Mouse (Mus musculus) embryonic facial prominence, embryonic 12.5 days (tissue): ENCODE measurements around the gene Zfp771. TPM values are rescaled to one million over a fixed set of nuclear protein-coding genes. Genes with fewer than 3 reads are reported as not detected.

Experiments used
- ATAC-seq: fragments of 200-750 bp; cut with Nextera tagmentation; 2 replicates; pipeline ENCODE4 v1.8.0; 2017; ENCODE audit not compliant: insufficient number of reproducible peaks, insufficient read depth, low FRiP score, low TSS enrichment
- H3K27ac ChIP-seq: fragments of 300-500 bp; sonication (generic); 2 replicates; pipeline ENCODE4 v1.5.1; 2016; ENCODE audit warnings: mild to moderate bottlenecking
- H3K27me3 ChIP-seq: fragments of 300-500 bp; sonication (generic); 2 replicates; pipeline ENCODE4 v1.6.1; 2016; ENCODE audit warnings: mild to moderate bottlenecking, moderate library complexity
- H3K36me3 ChIP-seq: fragments of 300-500 bp; sonication (generic); 2 replicates; pipeline ENCODE4 v1.6.1; 2016; ENCODE audit warnings: mild to moderate bottlenecking
- H3K4me1 ChIP-seq: fragments of 300-500 bp; sonication (generic); 2 replicates; pipeline ENCODE4 v1.6.1; 2016
- H3K4me2 ChIP-seq: fragments of 300-500 bp; sonication (generic); replicated peaks from 2 replicates; pipeline ENCODE4 v1.6.1; 2016; ENCODE audit warnings: mild to moderate bottlenecking, moderate library complexity
- H3K4me3 ChIP-seq: fragments of 300-500 bp; sonication (generic); 2 replicates; pipeline ENCODE4 v1.5.1; 2016; ENCODE audit warnings: mild to moderate bottlenecking
- H3K9ac ChIP-seq: fragments of 300-500 bp; sonication (generic); 2 replicates; pipeline ENCODE4 v1.6.1; 2016; ENCODE audit warnings: mild to moderate bottlenecking, moderate library complexity
- H3K9me3 ChIP-seq: fragments of 300-500 bp; sonication (generic); 2 replicates; pipeline ENCODE4 v1.6.1; 2016; ENCODE audit warnings: mild to moderate bottlenecking, moderate library complexity
- WGBS: fragments of 180-500 bp; shearing (Covaris S2); methylation state at CpG from one replicate; pipeline ENCODE4 v1.1.7; 2016; 5-methylcytosine and 5-hydroxymethylcytosine counted together
- polyA plus RNA-seq: library from polyadenylated mRNA; unstranded; fragments of >200 nt; fragmentation: Nextera tagmentation; extraction: Ambion mirVana; gene quantifications from 2 replicates; pipeline ENCODE4 v1.2.1, GENCODE M21; 2016

Zfp771 gene
- polyA plus RNA-seq, 1 experiment from 2014 or later = 82.9 TPM

GRCm38 (mm10) chr7:127220440-127220839 is 23.6 kb upstream of the Zfp771 start:
- no peak for ATAC-seq
- Histone ChIP-seq H3K4me2 (no peak overlapping the region), H3K27me3 (no peaks in the 10 kb centered on the region), H3K4me3 (no peak overlapping the region), H3K36me3 (0 out of 2 replicates have a peak, but pooled peaks cover 2% of the 10 kb centered on the region), H3K4me1 (no peaks in the 10 kb centered on the region), H3K9me3 (0 out of 2 replicates have a peak, but pooled peaks cover 4% of the 10 kb centered on the region), H3K9ac (no peak overlapping the region), H3K27ac (no peak overlapping the region)
- 76% methylated on average over 6 of the region's 6 CpGs for WGBS

GRCm38 (mm10) chr7:127223106-127223505 is 21.0 kb upstream of the Zfp771 start:
- H3K36me3 ChIP-seq = 0 out of 2 replicates have a peak, but pooled peaks cover 6% of the 10 kb centered on the region

GRCm38 (mm10) chr7:127223515-127224478 is 20.3 kb upstream of the Zfp771 start:
- no peak for ATAC-seq
- WGBS = 83% methylated on average over 6 of the region's 6 CpGs
- Histone ChIP-seq H3K27me3 (no peaks in the 10 kb centered on the region), H3K9me3 (0 out of 2 replicates have a peak, but pooled peaks cover 4% of the 10 kb centered on the region), H3K9ac (no peak overlapping the region), H3K4me1 (no peaks in the 10 kb centered on the region), H3K4me2 (no peak overlapping the region), H3K27ac (no peak overlapping the region), H3K4me3 (no peak overlapping the region), H3K36me3 (0 out of 2 replicates have a peak, but pooled peaks cover 6% of the 10 kb centered on the region)

More at GRCm38 (mm10) chr7:127223106-127223505, 21.0 kb upstream of the Zfp771 start:
- ATAC-seq = no peak
- WGBS = 99% methylated on average over 3 of the region's 3 CpGs
- no peak overlapping the region for H3K9ac ChIP-seq
- no peak overlapping the region for H3K4me3 ChIP-seq
- H3K4me2 ChIP-seq = no peak overlapping the region
- no peaks in the 10 kb centered on the region for H3K27me3 ChIP-seq
- no peaks in the 10 kb centered on the region for H3K4me1 ChIP-seq
- H3K9me3 ChIP-seq = 0 out of 2 replicates have a peak, but pooled peaks cover 4% of the 10 kb centered on the region
- H3K27ac ChIP-seq = no peak overlapping the region

GRCm38 (mm10) chr7:127224616-127225015 is 19.5 kb upstream of the Zfp771 start:
- ATAC-seq = no peak
- Histone ChIP-seq H3K4me1 (no peaks in the 10 kb centered on the region), H3K4me3 (no peak overlapping the region), H3K27ac (no peak overlapping the region), H3K27me3 (no peaks in the 10 kb centered on the region), H3K36me3 (0 out of 2 replicates have a peak, but pooled peaks cover 14% of the 10 kb centered on the region), H3K9ac (no peak overlapping the region), H3K4me2 (no peak overlapping the region), H3K9me3 (0 out of 2 replicates have a peak, but pooled peaks cover 4% of the 10 kb centered on the region)
- 88% methylated on average over 6 of the region's 6 CpGs for WGBS

GRCm38 (mm10) chr7:127225147-127225995 is 18.7 kb upstream of the Zfp771 start:
- 88% methylated on average over 11 of the region's 11 CpGs for WGBS
- Histone ChIP-seq H3K4me2 (no peak overlapping the region), H3K4me1 (peaks cover 5% of the 10 kb centered on the region), H3K27ac (no peak overlapping the region), H3K36me3 (0 out of 2 replicates have a peak, but pooled peaks cover 21% of the 10 kb centered on the region), H3K27me3 (no peaks in the 10 kb centered on the region), H3K9ac (no peak overlapping the region), H3K4me3 (no peak overlapping the region), H3K9me3 (0 out of 2 replicates have a peak, but pooled peaks cover 4% of the 10 kb centered on the region)
- no peak for ATAC-seq

- Histone ChIP-seq H3K27ac (no peak overlapping the region), H3K9me3 (no peaks in the 10 kb centered on the region), H3K27me3 (no peaks in the 10 kb centered on the region), H3K4me2 (no peak overlapping the region), H3K4me3 (no peak overlapping the region), H3K36me3 (0 out of 2 replicates have a peak, but pooled peaks cover 29% of the 10 kb centered on the region), H3K9ac (no peak overlapping the region), H3K4me1 (peaks cover 19% of the 10 kb centered on the region)
- WGBS = 66% methylated on average over 4 of the region's 4 CpGs
- ATAC-seq = no peak
Measured at GRCm38 (mm10) chr7:127228615-127229303, 15.3 kb upstream of the Zfp771 start.

- Histone ChIP-seq H3K4me1 (peaks cover 24% of the 10 kb centered on the region), H3K27me3 (no peaks in the 10 kb centered on the region), H3K9me3 (no peaks in the 10 kb centered on the region), H3K36me3 (peaks cover 43% of the 10 kb centered on the region), H3K4me3 (peak overlapping the region; percentile 92), H3K4me2 (peak overlapping the region; percentile 72), H3K9ac (peak overlapping the region; percentile 96; the same call in 1 of the 2 replicates), H3K27ac (0 out of 2 replicates have a peak overlapping the region, but pooled peaks have one; percentile 98)
- WGBS = 76% methylated on average over 3 of the region's 3 CpGs
- ATAC-seq = no peak
Measured at GRCm38 (mm10) chr7:127231376-127231775, 12.7 kb upstream of the Zfp771 start.

- no peak for ATAC-seq
Measured at GRCm38 (mm10) chr7:127231826-127232621, 12.1 kb upstream of the Zfp771 start.

GRCm38 (mm10) chr7:127232622-127233367 is 11.3 kb upstream of the Zfp771 start, which contains the start of the genes Zfp553 and Sept1:
Gene Zfp553, plus strand, starts transcription at chr7:127233061.
Gene Sept1, minus strand, starts transcription at chr7:127233130.
- Histone ChIP-seq H3K9ac (peak within 1 kb of the TSS; percentile 96), H3K9me3 (no peaks in the 10 kb centered on the region), H3K4me1 (peaks cover 24% of the 10 kb centered on the region), H3K36me3 (peaks cover 57% of the 10 kb centered on the region), H3K27me3 (no peaks in the 10 kb centered on the region), H3K27ac (peak within 1 kb of the TSS; percentile 98), H3K4me3 (peak within 1 kb of the TSS; percentile 92), H3K4me2 (peak within 1 kb of the TSS; percentile 72)
- peak; percentile 81 for ATAC-seq
- under 1% methylated on average over 64 of the region's 64 CpGs for WGBS

More at GRCm38 (mm10) chr7:127231826-127232621, 12.1 kb upstream of the Zfp771 start:
- Histone ChIP-seq H3K9ac (peak overlapping the region; percentile 96), H3K27me3 (no peaks in the 10 kb centered on the region), H3K4me2 (peak overlapping the region; percentile 72), H3K36me3 (peaks cover 50% of the 10 kb centered on the region), H3K4me3 (peak overlapping the region; percentile 92), H3K9me3 (no peaks in the 10 kb centered on the region), H3K27ac (peak overlapping the region; percentile 98), H3K4me1 (peaks cover 24% of the 10 kb centered on the region)
- WGBS = 9% methylated on average over 20 of the region's 20 CpGs
